Mouse (Mus musculus) kidney, postnatal 14 days (tissue): Measurements from ENCODE around the gene Rnf208.
A peak's percentile ranks its signal among the peaks of the same experiment; 100 is the strongest.
"Not testable (repeated sequence)": the region's sequence is repeated elsewhere in the genome, so short reads cannot be mapped to it uniquely, and the experiment has no call there.

Source experiments
- DNase-seq: peaks from one replicate; pipeline ENCODE4 v3.0.0; 2022; ENCODE audit warnings: mixed read lengths

Gene Rnf208

DNA sequence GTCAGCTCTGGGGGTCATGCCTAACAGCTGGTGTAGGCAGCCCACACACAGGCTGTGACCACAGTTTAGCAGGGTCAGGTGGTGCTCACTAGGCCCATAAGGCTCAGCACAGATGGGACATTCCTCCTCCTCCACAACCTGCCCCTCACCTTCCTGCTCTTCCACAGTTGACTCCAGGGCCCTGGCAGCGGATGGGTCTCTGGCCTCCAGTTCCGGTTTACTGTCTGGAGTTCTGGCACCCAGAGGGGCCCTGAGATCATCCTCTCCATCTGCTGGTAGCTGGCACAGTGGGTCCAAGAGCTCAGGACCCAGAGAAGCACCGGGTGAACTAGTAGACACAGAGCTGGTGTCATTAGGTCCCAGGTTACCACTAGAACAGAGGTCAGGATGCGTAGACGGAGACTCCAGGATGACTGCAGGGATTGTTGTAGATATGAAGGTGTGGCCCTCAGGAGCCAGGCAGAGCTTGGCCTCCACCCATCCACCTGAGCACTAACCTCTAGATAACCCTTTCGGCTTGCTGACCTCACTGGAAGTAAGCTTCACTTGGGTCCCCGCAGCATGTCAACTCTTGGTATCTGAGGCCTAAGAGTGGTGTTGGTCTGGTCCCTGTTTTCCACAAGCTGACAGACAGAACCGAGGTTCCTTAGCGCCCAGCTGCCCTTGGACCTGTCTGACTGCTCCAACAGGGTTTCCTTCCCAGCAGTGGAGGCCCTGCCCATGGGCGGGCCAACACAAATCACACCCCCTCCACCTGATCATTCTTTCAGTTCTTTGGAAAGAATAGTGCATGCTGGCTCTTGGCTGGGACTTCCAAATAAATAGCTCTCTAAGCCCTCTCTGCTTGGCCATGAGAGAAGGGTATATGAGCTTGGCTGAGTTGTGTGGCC, 4.4 kb downstream of the Rnf208 start, which contains the start of gene AL732309.1:
AL732309.1 (minus strand) TSS at position 681 of the 890 bp plus-strand sequence.
- no peak for DNase-seq

DNA sequence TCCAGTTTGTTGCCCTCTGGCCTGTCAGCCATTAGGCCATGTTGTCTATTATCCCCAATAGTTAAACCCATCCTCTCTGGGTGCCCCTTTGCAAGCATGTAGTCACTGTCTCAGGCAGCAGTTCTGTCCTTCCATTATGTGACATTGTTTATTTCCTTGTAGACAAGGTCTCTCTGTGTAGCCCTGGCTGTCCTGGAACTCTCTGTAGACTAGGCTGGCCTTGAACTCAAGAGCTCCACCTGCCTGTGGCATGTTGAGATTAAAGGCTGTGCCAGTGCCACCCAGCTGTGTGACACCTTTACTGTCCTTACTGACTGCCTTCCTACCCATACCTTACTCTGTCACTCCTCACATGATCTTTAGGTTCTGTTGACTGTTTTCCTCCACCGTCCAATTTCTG, 10.3 kb downstream of the Rnf208 start:
- no peak for DNase-seq

DNA sequence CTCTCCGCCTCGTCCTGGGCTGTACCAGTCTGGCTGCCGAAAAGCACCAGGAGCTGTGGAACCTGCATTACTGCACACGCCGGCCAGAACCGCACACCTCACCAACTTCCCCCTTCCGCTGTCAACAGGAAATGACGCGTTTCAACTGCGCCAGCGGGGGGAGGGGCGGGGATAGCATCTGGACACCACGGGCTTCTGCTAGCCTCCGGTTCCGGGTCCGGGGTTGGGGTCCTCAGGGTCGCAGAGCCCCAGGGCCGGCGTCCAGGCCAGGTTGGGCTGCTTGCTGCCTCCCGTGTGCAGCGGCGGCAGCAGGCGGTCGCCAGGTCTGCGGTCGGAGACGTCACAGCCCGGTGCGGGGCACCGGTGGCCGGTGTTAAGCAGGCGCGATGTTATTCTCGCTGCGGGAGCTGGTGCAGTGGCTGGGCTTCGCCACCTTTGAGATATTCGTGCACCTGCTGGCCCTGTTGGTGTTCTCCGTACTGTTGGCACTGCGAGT, 13.3 kb downstream of the Rnf208 start, which contains the start of gene Tmem203:
Tmem203 (plus strand) TSS at position 156 of the 496 bp plus-strand sequence.
- peak; percentile 90 for DNase-seq

DNA sequence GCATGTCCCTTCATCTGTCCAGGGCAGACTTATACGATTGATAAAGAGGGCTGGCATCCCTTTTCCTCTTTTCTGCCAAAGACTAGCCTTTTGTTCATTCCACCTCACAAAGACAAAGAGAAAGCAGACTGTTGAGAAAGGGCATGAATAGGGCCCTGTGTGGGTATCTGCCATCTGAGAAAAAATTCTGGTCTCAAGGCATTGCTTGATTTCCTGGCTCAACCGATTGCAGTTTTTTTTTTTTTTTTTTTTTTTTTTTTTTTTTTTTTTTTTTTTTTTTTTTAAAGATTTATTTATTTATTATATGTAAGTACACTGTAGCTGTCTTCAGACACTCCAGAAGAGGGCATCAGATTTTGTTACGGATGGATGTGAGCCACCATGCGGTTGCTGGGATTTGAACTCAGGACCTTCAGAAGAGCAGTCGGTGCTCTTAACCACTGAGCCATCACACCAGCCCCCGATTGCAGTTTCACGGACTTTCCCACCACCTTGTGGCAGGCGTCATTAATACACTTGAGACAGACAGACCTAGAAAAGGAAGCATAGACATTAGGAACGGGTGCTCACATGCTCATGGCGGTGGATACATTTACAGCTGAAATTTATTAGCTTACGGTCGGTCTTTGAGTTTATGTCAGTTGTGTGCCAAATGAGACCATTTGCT, 14.5 kb downstream of the Rnf208 start:
- DNase-seq: peak; percentile 70

GRCm38 (mm10) chr2:25257250-25257649, 15.2 kb downstream of the Rnf208 start:
- not testable (repeated sequence) for DNase-seq

DNA sequence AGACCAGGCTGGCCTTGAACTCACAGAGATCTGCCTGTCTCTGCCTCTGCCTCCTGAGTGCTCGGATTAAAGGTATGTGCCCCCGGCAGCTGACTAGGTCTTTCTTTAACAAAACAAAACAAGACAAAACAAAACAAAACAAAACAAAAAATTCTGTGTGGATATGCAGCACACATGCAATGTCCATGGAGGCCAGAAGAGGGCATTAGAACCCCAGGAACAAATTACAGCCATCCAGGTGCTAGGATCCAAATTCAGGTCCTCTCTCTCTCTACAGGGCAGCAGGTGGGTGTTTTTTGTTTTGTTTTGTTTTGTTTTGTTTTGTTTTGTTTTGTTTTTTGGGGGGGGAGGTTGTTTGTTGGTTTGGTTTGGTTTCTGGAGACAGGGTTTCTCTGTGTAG, 16.8 kb downstream of the Rnf208 start:
- no peak for DNase-seq

DNA sequence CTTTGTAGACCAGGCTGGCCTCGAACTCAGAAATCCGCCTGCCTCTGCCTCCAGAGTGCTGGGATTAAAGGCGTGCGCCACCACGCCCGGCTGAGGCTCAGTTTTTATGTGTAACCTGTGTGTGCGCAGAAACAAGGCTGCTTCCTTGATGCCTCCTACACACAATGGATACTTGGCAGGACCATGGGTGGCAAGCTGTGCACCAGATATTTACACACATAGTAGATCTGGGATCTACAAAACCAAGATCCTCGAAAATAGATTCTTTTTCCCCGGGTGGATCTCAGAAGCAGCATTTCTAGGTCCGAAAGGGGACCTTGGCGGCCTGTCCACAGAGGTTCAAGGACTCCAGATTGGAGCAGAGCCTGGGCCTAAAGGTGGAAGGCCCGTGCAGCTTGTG, 19.8 kb downstream of the Rnf208 start:
- no peak for DNase-seq

GRCm38 (mm10) chr2:25262291-25262767, 20.3 kb downstream of the Rnf208 start, which contains the start of gene Tprn:
Tprn (plus strand) TSS chr2:25262618.
- DNase-seq: peak; percentile 98

- no peak for DNase-seq
Measured at GRCm38 (mm10) chr2:25262795-25263622, 21.0 kb downstream of the Rnf208 start.

DNA sequence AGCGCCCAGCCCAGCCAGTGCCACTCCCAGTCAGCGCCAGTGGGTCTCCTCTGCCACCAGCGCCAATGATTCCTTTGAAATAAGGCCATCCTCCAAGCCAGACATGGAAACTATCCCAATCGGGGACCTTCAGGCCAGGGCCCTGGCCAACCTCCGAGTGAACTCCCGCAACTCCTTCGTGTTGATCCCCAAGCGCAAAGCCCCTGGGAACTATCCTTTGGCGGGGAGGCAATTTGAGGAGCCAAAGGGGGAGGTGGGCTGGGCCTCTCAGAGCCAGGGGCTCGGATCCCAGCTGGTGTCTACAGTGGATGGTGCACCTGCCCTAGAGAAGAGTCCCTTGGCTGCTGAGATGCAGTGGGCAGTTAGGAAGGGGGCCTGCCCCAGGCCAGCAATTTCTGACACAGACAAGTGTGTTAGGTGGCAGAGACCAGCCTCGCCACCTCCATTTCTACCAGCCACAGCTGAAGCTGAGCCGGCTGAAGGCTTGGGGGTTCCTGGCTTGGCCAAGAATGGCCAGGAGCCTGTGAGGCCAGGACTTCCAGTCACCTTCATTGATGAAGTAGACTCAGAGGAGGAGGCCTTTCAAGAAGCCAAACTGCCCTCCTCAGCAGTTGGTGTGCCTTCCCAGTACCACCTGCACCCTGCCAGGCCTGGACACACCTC, 21.7 kb downstream of the Rnf208 start:
- DNase-seq: no peak

DNA sequence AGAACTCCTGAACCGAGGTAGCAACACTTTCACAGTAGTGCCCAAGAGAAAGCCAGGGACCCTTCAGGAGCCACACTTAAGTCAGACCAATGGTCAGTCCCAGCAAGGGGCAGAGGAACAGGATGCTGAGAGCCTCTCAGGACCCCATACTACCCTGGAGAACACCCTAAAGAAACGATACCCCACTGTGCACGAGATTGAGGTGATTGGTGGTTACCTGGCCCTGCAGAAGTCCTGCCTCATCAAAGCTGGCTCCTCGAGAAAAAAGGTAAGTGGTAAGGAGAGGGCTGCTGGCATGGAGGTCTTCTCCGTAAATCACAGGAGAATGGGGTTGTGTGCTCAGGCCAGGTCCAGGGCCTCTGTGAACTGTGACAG, 22.2 kb downstream of the Rnf208 start:
- DNase-seq: no peak

DNA sequence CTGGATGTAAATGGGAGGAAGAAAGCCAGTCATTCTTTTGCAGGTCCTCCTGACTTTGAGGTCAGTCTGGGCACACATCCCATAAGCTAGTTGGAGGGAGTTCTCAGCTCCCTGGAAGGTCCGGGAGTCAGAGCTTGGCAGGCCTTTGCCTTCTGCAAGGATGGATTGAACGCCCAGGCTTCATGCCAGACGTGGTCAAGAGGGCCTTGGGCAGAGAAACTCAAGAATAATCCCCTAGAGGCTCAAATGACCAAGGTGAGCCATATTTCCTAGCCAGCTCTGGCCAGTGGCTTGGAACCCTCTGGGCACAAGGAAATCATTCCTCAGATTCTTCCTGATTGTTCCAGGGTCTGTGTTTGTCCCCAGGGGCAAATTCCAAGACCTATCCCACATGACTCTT, 22.8 kb downstream of the Rnf208 start:
- DNase-seq: peak; percentile 81

GRCm38 (mm10) chr2:25265897-25266656, 24.0 kb downstream of the Rnf208 start:
- peak; percentile 56 for DNase-seq

DNA sequence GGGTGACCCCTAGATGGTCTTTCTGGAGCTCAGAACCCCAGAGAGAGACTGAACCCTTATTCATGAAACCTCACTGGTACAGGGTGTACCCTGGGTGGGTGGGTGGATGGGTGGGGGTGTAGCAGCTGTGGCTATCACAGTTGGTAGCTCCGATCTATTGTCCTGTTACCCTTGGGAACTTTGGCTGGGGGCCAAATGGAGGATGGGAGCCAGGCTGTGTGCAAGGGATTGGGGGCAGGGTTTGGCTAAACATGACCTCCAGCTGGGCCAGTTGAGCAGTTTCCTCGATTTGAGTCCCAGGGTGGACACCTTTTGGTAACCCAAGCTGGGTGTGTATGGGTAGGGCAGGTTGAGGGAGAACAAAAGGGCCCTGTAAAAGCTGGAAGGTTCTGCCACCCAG, 24.7 kb downstream of the Rnf208 start:
- DNase-seq: peak; percentile 77

DNA sequence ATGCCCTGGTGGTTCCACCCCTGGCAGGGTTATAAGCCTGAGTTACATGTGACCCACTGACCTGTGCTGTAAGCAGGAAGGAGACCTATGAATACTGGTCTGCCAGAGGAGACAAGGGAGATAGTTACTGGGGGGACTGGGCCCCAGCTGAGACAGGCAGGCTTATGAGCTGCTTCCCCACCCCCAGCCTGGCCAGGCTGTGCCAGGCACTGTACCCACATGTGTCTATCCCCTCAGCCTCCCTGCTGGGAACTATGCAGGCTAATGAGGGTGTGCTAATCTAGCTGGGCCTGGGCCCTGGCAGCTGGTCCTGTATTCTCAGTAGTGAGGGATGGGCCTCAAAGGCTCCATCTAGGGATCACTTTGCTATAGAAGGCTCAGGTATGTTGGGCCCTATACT, 25.2 kb downstream of the Rnf208 start:
- DNase-seq: no peak

DNA sequence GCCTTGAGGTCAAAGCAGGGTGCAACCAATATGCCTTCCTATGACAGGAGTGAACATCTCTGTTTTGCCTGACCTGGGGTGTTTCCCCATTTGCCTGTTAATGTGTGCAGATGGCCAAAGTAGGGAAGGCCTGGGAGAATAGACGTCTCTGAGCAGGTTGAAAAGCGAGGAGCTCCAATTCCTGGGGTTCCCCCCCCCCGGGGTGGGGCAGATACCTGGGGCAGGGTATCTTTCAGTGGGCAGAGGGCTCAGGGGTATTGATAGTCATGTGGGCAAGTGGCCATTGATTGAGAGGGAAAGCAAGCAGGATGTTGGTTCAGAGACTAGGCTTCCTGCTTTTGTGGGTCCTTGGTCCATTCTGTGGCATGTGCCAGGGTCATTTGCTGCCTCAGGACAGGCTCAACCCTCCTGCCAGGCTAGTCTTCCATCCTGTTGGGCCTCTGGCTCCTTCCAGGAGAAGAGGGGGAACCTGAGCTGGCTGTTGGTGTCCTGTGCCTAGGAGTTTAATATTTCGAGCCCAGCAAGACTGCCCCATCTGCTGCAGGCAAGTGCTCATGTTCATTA, 25.8 kb downstream of the Rnf208 start:
- no peak for DNase-seq

DNA sequence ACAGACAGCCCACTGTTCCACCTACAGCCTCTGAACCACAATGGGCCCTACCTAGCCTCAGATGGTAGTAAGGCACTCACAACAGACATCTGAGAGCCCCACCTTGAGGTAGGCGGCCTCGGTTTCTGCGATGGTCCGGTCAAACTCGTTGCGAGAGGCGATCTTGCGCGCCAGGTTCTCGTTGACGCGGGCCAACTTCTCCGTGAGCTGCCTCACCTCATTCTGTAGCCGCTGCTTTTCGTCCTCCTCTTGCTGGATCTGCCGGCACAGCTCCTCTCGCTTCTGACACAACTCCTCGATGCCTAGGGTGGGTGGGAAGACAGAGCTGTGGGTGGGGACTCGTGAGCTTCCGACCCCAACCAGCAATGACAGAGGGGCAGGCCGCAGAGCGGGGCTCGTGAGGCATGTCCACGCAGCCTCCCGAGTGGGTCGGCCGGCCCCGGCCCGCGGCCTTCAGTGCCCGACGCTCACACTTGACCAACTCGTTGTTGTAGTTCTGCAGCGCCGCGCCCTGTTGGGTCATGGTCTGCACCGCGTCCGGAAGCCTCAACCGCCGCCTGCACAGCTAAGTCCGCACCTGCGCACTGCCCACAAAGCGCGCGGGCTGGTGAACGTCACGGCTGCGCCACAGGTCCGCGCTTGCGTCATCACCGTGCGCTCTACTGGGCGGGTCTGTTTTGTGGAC, 29.9 kb downstream of the Rnf208 start, which contains the start of the genes Ssna1 and Anapc2:
Ssna1 (minus strand) TSS at position 612 of the 685 bp plus-strand sequence.
Anapc2 (plus strand) TSS at position 652 of the 685 bp plus-strand sequence.
- DNase-seq: peak; percentile 99

GRCm38 (mm10) chr2:25272515-25272914, 30.5 kb downstream of the Rnf208 start:
- DNase-seq: no peak

DNA sequence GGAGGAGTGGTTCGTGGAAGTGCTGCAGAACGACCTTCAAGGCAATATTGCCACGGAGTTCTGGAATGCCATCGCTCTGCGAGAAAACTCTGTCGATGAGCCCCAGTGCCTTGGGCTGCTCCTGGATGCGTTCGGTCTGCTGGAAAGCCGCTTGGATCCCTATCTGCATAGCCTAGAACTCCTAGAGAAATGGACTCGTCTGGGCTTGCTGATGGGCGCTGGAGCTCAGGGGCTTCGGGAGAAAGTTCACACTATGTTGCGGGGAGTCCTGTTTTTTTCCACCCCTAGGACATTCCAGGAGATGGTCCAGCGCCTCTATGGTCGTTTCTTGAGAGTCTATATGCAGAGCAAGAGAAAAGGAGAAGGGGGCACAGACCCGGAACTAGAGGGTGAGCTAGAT, 31.0 kb downstream of the Rnf208 start:
- DNase-seq: no peak
